Mouse (Mus musculus) erythroblast, embryonic 14.5 days (primary cell): ENCODE data around the gene Ddx28.
"Not testable (repeated sequence)": the region's sequence is repeated elsewhere in the genome, so short reads cannot be mapped to it uniquely, and the experiment has no call there.

Source experiments
- GATA1 ChIP-seq: IDR thresholded peaks from 2 replicates; pipeline ENCODE4 v1.6.1; 2012; ENCODE audit warnings: low read length, inconsistent platforms, mixed read lengths
- TAL1 ChIP-seq: IDR thresholded peaks from 3 replicates; pipeline ENCODE4 v1.6.1; 2012; ENCODE audit warnings: low read length, inconsistent platforms, mixed read lengths

DNA sequence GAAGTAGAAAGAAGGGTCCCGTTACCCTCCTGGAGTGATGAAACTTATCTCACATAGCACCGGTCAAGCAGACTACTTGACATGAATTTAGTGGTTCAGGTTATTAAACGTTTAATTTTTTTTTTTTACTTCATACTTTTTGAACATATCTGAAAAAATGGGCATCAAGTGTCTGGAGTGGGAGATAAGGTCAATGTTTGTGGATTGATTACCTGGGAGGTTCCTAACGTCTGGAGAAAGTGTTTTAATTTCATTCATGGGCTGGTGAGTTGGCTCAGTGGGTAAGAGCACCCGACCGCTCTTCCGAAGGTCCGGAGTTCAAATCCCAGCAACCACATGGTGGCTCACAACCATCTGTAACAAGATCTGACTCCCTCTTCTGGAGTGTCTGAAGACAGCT, 521 bp upstream of the Ddx28 start:
- TF ChIP-seq GATA1, TAL1: not testable (repeated sequence)
